Mouse (Mus musculus): ENCODE measurements around the gene Lbx2. TPM values are rescaled to one million over a fixed set of nuclear protein-coding genes. Genes with fewer than 3 reads are reported as not detected.
A peak's percentile ranks its signal among the peaks of the same experiment; 100 is the strongest.

Lbx2 gene
- total RNA-seq, 1 experiment from 2014 or later = 22.8 TPM

GRCm38 (mm10) chr6:83132176-83132919, 46.2 kb downstream of the Lbx2 start:
- DNase-seq = no peak

GRCm38 (mm10) chr6:83134226-83134625, 48.1 kb downstream of the Lbx2 start:
- no peak for DNase-seq

GRCm38 (mm10) chr6:83134951-83135513, 48.9 kb downstream of the Lbx2 start, which contains the start of gene Rtkn:
TSS of gene Rtkn (plus strand) at chr6:83135463.
- no peak for DNase-seq

- DNase-seq = peak; percentile 40
Observed at GRCm38 (mm10) chr6:83135571-83136161, 49.5 kb downstream of the Lbx2 start.

GRCm38 (mm10) chr6:83136291-83136880, 50.2 kb downstream of the Lbx2 start:
- DNase-seq = no peak

GRCm38 (mm10) chr6:83136881-83137575, 50.9 kb downstream of the Lbx2 start:
- peak; percentile 72 for DNase-seq

GRCm38 (mm10) chr6:83137576-83137950, 51.4 kb downstream of the Lbx2 start:
- peak; percentile 90 for DNase-seq

Small RNAs within 50 kb of the gene (microRNA-seq; reads per million reads assigned to microRNA genes)
- gene Mir3470a (0 reads per million in 2 experiments), gene Mir7040 (0 to 0.34 reads per million in 2 experiments)

Other genes with a start within 250 kb of the Lbx2 start
- gene Sema4f, start 146.6 kb upstream of the Lbx2 start, total RNA-seq (2021) = 1.00 and 1.4 TPM in 2 replicates
- not detected in 2 replicates for gene M1ap, start 139.5 kb upstream of the Lbx2 start, total RNA-seq (2021)
- 10.1 and 15.9 TPM in 2 replicates for gene Dok1, start 52.9 kb upstream of the Lbx2 start, total RNA-seq (2021)
- 2.3 and 2.5 TPM in 2 replicates for gene Loxl3, start 52.2 kb upstream of the Lbx2 start, total RNA-seq (2021)
- gene Aup1, start 31.8 kb upstream of the Lbx2 start, total RNA-seq (2021) = 214 TPM in 2 replicates
- 59.1 and 70.1 TPM in 2 replicates for gene Htra2, start 31.1 kb upstream of the Lbx2 start, total RNA-seq (2021)
- 4.0 and 4.4 TPM in 2 replicates for gene Dqx1, start 28.5 kb upstream of the Lbx2 start, total RNA-seq (2021)
- gene Tlx2, start 16.1 kb upstream of the Lbx2 start, total RNA-seq (2021) = 14.0 and 14.2 TPM in 2 replicates
- gene Pcgf1, start 8.5 kb upstream of the Lbx2 start, total RNA-seq (2021) = 61.8 and 64.2 TPM in 2 replicates
- 10.3 and 10.4 TPM in 2 replicates for gene Ccdc142, start 15.2 kb downstream of the Lbx2 start, total RNA-seq (2021)
- 10.6 and 12.1 TPM in 2 replicates for gene Gm42688, start 15.2 kb downstream of the Lbx2 start, total RNA-seq (2021)
- gene Mrpl53, start 22.7 kb downstream of the Lbx2 start, total RNA-seq (2021) = 92.9 and 112 TPM in 2 replicates
- 76.1 and 82.2 TPM in 2 replicates for gene Mogs, start 29.1 kb downstream of the Lbx2 start, total RNA-seq (2021)
- 92.3 and 118 TPM in 2 replicates for gene Wbp1, start 35.2 kb downstream of the Lbx2 start, total RNA-seq (2021)
- 24.3 and 31.3 TPM in 2 replicates for gene Ino80b, start 39.1 kb downstream of the Lbx2 start, total RNA-seq (2021)
- gene Rtkn, start 49.1 kb downstream of the Lbx2 start, total RNA-seq (2021) = 17.6 and 22.6 TPM in 2 replicates
- gene Wdr54, start 70.0 kb downstream of the Lbx2 start, total RNA-seq (2021) = 1.2 and 5.1 TPM in 2 replicates
- gene 1700003E16Rik, start 70.0 kb downstream of the Lbx2 start, total RNA-seq (2021) = 0.61 and 1.2 TPM in 2 replicates
- gene Dctn1, start 79.6 kb downstream of the Lbx2 start, total RNA-seq (2021) = 138 and 172 TPM in 2 replicates
- gene Slc4a5, start 133.5 kb downstream of the Lbx2 start, total RNA-seq (2021) = 0.12 TPM in 1 of 2 replicates, not detected in the other
- 29.2 and 47.6 TPM in 2 replicates for gene Mthfd2, start 239.5 kb downstream of the Lbx2 start, total RNA-seq (2021)
- 81.3 and 81.9 TPM in 2 replicates for gene Mob1a, start 239.6 kb downstream of the Lbx2 start, total RNA-seq (2021)